Mouse (Mus musculus) cerebellum, adult 9-11 months (tissue): ENCODE data around the gene Mllt6.
"Not testable (repeated sequence)": the region's sequence is repeated elsewhere in the genome, so short reads cannot be mapped to it uniquely, and the experiment has no call there.

Source experiments
- DNase-seq: peaks from one replicate; pipeline ENCODE4 v3.0.0; 2022

Gene Mllt6

GRCm38 (mm10) chr11:97718281-97718860 is 55.2 kb downstream of the Mllt6 start:
- DNase-seq: no peak

DNA sequence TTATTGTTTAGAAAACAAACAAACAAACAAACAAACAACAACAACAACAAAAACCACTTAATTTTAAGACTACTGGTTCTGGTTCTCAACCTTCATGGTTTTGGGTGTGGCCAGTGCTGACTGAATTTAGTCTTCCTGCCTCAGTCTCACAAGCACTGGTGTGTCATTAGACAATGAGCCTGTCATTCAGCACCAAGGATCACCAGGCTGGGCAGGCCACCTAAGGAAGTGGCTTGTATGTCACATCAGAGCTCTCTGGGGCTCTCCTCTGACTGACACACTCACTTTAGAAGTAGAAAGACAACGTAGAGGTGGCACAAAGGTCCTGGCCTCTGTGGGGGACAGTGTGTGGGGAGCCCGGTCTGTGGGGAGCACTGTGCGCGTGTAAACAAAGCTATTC is 55.8 kb downstream of the Mllt6 start:
- DNase-seq: no peak

DNA sequence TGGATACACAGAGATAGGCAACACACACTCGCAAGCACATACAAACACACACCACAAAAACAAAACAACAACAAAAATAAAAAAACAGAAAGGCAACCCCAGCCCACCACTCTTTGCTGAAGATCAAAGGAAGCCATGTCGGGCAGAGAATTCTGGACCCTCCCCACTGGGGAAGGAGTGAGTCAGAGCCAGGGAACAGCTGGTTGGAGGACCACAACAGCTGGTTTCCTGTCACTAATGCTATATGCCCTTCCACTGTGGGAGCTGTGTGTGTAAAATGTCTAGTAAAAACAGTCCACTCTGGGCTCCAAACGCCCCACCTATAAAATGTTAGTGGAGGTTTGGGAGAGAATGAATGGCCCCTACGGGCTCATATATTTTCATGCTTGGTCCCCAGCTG is 58.1 kb downstream of the Mllt6 start:
- no peak for DNase-seq

- no peak for DNase-seq
These were observed 60.5 kb downstream of the Mllt6 start for GRCm38 (mm10) chr11:97723709-97724108.

GRCm38 (mm10) chr11:97728311-97728710 is 65.1 kb downstream of the Mllt6 start:
- DNase-seq: no peak

DNA sequence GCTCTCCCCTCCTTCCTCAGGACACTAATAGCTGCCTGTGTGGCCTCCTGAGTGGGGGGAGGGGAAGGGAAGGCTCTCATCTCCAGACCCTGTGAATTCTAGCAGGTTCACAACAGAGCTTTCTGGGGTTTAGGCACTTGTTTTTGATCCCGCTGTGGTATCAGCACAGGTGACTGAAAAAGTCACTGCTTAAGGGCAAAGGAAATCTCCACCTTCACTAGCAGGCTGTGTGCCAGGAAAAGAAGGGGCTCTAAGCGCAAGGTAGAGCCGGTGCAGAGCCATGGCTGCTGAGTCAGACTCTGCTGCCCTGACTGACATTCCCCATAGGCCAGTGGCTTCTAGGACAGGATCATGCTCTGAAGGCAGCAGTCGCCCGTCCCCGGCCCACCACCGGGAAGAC is 65.5 kb downstream of the Mllt6 start:
- DNase-seq: no peak

DNA sequence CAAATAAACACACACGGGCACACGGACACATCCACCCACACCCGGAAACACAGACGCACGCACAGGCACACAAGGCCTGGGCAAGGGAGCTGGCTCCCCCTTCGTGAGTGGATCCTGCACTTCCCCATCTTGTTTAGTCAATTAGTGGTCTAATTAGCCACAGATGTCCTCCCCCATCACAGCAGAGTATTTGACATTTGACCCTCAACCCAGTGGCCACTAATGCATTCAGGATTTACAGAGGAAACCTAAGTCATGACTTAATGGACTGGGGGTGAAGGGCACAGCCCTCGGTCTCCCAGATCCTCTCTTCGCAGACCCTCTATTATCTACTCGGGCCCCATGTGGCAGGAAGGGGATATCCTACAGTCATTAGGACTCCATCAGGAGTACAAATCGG is 70.5 kb downstream of the Mllt6 start:
- no peak for DNase-seq

- DNase-seq: not testable (repeated sequence)
These were observed 71.6 kb downstream of the Mllt6 start for GRCm38 (mm10) chr11:97734810-97735209.
